Mouse (Mus musculus) spleen, adult 2 months (tissue): ENCODE measurements around the gene Plcb1. TPM values are rescaled to one million over a fixed set of nuclear protein-coding genes. Genes with fewer than 3 reads are reported as not detected.

Experiments
- DNase-seq, 2 experiments: peaks; one replicate each; pipeline versions ENCODE4 v3.0.0 to v3.0.0-alpha.2; 2012 to 2021; ENCODE audit warnings: low spot score in 2 of 2, low read depth in 1 of 2
- H3K27ac ChIP-seq: fragments of 200-500 bp; 2 replicates; pipeline ENCODE4 v1.5.1; 2012; ENCODE audit warnings: low read length, inconsistent platforms; ENCODE audit not compliant: insufficient read depth
- H3K27me3 ChIP-seq: fragments of 200-500 bp; 2 replicates; pipeline ENCODE4 v1.6.1; 2012; ENCODE audit warnings: mild to moderate bottlenecking, moderate library complexity, low read length, inconsistent platforms; ENCODE audit not compliant: control insufficient read depth, insufficient read depth
- H3K36me3 ChIP-seq: fragments of 200-500 bp; 2 replicates; pipeline ENCODE4 v1.6.1; 2012; ENCODE audit warnings: mild to moderate bottlenecking, low read length, inconsistent platforms; ENCODE audit not compliant: control insufficient read depth, insufficient read depth
- H3K4me1 ChIP-seq: fragments of 200-500 bp; 2 replicates; pipeline ENCODE4 v1.6.1; 2011; ENCODE audit warnings: inconsistent platforms; ENCODE audit not compliant: control insufficient read depth, insufficient read depth, insufficient read length
- H3K4me3 ChIP-seq: fragments of 200-500 bp; 2 replicates; pipeline ENCODE4 v1.5.1; 2011; ENCODE audit warnings: mild to moderate bottlenecking, inconsistent platforms; ENCODE audit not compliant: insufficient read depth, insufficient read length; ENCODE audit errors: extremely low read depth
- CTCF ChIP-seq: fragments of 200-500 bp; IDR thresholded peaks from 2 replicates; pipeline ENCODE4 v1.5.1; 2011; ENCODE audit warnings: mild to moderate bottlenecking, inconsistent platforms; ENCODE audit not compliant: insufficient read depth, insufficient read length, insufficient replicate concordance; ENCODE audit errors: extremely low read depth
- POLR2A ChIP-seq: fragments of 200-500 bp; IDR thresholded peaks from 2 replicates; pipeline ENCODE4 v1.6.1; 2011; ENCODE audit warnings: low read depth, low read length, inconsistent platforms
- WGBS: fragments of 180-500 bp; shearing (Covaris S2); methylation state at CpG from one replicate; pipeline ENCODE4 v1.1.7; 2018; 5-methylcytosine and 5-hydroxymethylcytosine counted together
- polyA plus RNA-seq: library from polyadenylated mRNA; depleted of rRNA; stranded (reverse); fragments of >200 nt; gene quantifications from 2 replicates; pipeline ENCODE4 v1.2.3, GENCODE M21; 2012

Gene Plcb1
- polyA plus RNA-seq, 1 experiment = 0.22 TPM

DNA sequence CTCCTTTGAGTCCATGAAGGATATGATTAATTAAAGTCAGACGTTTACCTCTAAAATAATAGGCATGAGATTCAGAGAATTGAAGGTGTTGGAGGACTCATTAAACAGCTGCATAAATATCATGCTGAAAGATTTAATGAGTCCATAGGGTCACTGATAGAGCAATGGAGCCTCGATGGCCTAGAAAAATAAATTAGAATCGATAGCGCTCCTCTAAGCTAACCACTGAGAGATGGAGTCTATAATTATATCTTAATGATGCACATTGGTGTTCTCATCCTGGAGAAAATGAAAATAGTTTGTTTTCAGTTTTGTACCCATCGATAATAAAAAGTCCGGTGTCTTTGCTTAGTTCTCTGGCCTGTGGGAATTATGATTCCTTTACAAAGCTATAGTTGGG is 617.5 kb downstream of the Plcb1 start:
- H3K4me3 ChIP-seq = no peak overlapping the region
- DNase-seq = no peak
- H3K27ac ChIP-seq = no peak overlapping the region
- H3K4me1 ChIP-seq = no peaks in the 10 kb centered on the region
- H3K36me3 ChIP-seq = no peaks in the 10 kb centered on the region
- WGBS = 90% methylated on average over 6 of the region's 6 CpGs
- no peaks in the 10 kb centered on the region for H3K27me3 ChIP-seq
- no peak for TF ChIP-seq CTCF
- no peak for TF ChIP-seq POLR2A

DNA sequence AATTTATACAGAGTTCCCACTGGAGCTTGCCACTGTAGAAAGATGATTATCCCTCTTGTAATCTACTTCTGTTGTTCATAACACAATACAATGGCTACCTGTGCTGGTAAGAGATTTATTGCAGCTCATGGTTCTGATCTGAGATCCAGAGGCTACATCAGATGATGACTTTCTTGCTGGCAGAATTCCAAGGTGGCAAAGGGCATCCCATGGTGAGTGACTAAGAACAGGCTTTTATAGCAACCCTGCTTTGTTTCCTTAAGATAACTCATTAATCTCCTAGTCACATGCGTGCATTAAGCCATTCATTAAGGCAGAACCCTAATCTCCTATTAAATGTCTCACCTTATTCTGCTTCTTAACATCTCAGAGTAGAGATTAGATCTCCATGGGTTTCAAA is 618.2 kb downstream of the Plcb1 start:
- Histone ChIP-seq H3K27ac (no peak overlapping the region), H3K4me1 (no peaks in the 10 kb centered on the region), H3K4me3 (no peak overlapping the region), H3K27me3 (no peaks in the 10 kb centered on the region), H3K36me3 (no peaks in the 10 kb centered on the region)
- TF ChIP-seq CTCF (no peak), POLR2A (no peak)
- WGBS = 90% methylated on average over 1 of the region's 1 CpGs
- DNase-seq = no peak

DNA sequence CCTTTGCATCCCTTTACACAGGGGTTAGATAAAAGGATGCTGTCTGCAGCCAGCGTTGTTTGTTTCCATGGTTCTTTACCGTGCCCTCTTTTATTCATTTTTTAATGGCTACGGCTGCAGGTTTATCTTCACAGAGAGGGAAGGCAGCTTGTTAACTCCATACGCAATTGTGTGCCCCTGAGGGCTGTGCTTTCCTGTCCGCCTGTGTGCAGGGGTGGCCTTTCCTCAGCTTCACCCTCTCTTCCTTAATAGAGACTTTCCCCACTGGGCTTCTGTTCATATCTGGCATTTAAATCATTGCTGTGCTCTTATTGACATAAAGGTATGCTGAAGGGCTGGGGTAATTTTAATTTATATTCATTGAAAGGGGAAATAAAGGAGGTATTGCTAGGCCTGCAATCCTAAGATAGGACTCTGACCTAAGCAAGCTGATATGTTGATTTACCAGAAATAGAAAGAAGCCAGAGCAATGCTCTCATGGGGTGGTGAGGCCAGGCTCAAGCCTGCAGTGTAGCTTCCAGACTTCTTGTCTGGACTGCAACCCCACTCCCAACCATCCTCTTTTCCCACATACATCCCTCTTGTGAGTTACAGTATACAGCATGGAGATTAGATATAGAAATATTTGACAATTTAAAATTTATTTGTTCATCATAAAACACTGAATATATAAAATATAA is 623.7 kb downstream of the Plcb1 start:
- TF ChIP-seq CTCF (no peak), POLR2A (no peak)
- H3K4me3 ChIP-seq = no peak overlapping the region
- no peak for DNase-seq
- H3K36me3 ChIP-seq = no peaks in the 10 kb centered on the region
- no peaks in the 10 kb centered on the region for H3K4me1 ChIP-seq
- no peaks in the 10 kb centered on the region for H3K27me3 ChIP-seq
- 83% methylated on average over 5 of the region's 5 CpGs for WGBS
- no peak overlapping the region for H3K27ac ChIP-seq

DNA sequence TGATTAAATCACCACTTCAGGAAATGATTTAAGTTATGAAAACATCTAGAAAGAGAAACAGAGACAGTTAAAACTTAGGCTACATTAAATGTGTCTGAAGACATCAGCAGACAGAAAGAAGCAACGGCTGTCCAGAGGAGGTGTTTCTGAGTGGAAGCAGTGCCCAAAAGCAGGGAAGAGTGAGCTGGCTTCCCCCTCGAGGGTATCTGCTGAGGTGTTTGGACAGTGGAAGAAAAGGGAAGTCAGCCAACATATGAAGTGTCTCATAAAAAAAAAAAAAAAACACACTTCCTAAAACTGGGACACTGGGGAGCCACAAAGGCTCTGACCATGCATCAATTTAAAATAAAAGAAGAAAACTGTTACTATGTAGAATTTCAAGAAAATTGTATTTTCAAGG is 625.8 kb downstream of the Plcb1 start:
- no peaks in the 10 kb centered on the region for H3K36me3 ChIP-seq
- 21% methylated on average over 2 of the region's 2 CpGs for whole genome bisulfite sequencing
- no peaks in the 10 kb centered on the region for H3K27me3 ChIP-seq
- H3K4me3 ChIP-seq = no peak overlapping the region
- TF ChIP-seq CTCF (no peak), POLR2A (no peak)
- no peaks in the 10 kb centered on the region for H3K4me1 ChIP-seq
- DNase-seq = no peak
- H3K27ac ChIP-seq = no peak overlapping the region

DNA sequence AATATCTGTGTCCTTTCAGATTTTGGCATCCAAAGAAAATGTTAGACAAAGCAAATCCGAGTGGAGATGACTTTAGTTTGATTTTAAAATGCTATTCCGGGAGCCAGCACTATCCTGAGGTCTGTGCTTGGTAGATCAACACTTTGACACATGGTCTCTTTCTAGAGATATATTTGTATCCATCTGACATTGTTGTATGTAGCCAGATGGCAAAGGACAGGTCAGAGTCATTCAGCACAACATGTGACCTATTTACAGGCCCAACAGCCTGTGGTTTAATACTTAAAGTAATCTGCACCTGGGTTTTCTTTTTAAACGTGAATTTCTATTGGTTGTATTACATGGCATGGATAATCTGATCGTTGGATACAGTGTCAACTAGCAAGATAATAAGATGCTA is 629.3 kb downstream of the Plcb1 start:
- H3K4me3 ChIP-seq = no peak overlapping the region
- H3K27me3 ChIP-seq = no peaks in the 10 kb centered on the region
- WGBS = 78% methylated on average over 4 of the region's 4 CpGs
- H3K27ac ChIP-seq = no peak overlapping the region
- no peaks in the 10 kb centered on the region for H3K4me1 ChIP-seq
- no peak for DNase-seq
- TF ChIP-seq POLR2A = no peak
- no peak for TF ChIP-seq CTCF
- no peaks in the 10 kb centered on the region for H3K36me3 ChIP-seq

DNA sequence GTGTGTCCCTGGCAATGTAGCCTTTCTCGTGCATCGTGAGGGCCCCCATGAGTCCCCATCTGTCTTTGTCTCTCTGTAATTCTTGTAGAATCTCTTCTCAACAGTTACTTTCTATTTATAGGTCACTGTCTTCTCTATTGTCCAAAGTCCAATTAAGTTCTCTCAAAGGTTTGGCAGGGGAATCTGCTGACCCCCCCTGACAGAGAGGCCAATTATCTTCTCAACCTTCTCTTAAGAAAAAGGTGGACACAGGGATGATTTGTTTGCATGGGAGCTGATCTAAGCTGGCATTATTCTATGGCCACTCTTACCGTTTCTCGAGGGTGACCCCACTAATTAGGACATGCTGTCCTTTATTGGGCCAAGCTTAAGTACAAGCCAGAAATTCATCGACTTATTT is 633.4 kb downstream of the Plcb1 start:
- Histone ChIP-seq H3K27me3 (no peaks in the 10 kb centered on the region), H3K4me1 (no peaks in the 10 kb centered on the region), H3K4me3 (no peak overlapping the region), H3K27ac (no peak overlapping the region), H3K36me3 (no peaks in the 10 kb centered on the region)
- DNase-seq = no peak
- WGBS = 84% methylated on average over 5 of the region's 5 CpGs
- TF ChIP-seq POLR2A (no peak), CTCF (no peak)

DNA sequence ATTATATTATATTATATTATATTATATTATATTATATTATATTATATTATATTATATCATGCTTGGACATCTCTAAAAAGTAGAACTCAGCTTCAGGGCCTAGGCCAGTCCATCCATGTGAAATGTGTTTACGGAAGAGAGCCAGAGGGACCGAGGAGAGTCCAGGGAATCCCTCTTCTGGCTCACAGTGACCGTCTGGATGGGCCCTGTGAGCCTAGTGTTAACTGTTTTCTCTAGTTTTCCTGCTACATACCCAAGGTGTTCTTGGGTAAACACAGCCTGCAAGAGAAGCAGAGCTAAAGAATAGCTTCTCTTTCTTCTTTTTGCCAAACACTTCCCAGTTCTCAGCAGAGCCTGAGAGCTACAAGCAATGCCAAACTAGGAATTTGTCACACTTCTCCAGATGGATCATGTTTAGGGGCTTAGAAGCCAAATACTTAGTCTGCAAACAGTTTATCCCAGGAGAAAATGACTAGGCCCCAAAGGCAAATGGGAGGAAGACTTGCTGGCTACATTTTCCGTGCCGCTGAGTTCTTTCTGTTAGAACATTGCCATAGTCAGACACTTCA is 649.2 kb downstream of the Plcb1 start:
- Histone ChIP-seq H3K4me3 (no peak overlapping the region), H3K36me3 (no peaks in the 10 kb centered on the region), H3K27ac (no peak overlapping the region), H3K27me3 (no peaks in the 10 kb centered on the region), H3K4me1 (no peaks in the 10 kb centered on the region)
- no peak for DNase-seq
- WGBS = 86% methylated on average over 5 of the region's 5 CpGs
- TF ChIP-seq CTCF = no peak
- no peak for TF ChIP-seq POLR2A
